Mouse (Mus musculus) hindbrain, embryonic 11.5 days (tissue): ENCODE data around the gene Gm609. TPM values are rescaled to one million over a fixed set of nuclear protein-coding genes. Genes with fewer than 3 reads are reported as not detected.

ENCODE experiments used
- ATAC-seq: fragments of 200-750 bp; cut with Nextera tagmentation; 2 replicates; pipeline ENCODE4 v1.8.0; 2017; ENCODE audit warnings: mild to moderate bottlenecking, moderate TSS enrichment, moderate library complexity; ENCODE audit not compliant: low FRiP score
- DNase-seq: peaks from one replicate; pipeline ENCODE4 v3.0.0-alpha.2; 2015; ENCODE audit warnings: low spot score
- H3K27ac ChIP-seq: fragments of 300-500 bp; sonication (generic); 2 replicates; pipeline ENCODE4 v1.5.1; 2014; ENCODE audit warnings: mild to moderate bottlenecking, low read depth, low read length
- H3K27me3 ChIP-seq: fragments of 300-500 bp; sonication (generic); 2 replicates; pipeline ENCODE4 v1.6.1; 2014; ENCODE audit warnings: mild to moderate bottlenecking, low read length, moderate library complexity, mixed read lengths; ENCODE audit not compliant: control insufficient read depth, insufficient read depth
- H3K36me3 ChIP-seq: fragments of 300-500 bp; sonication (generic); 2 replicates; pipeline ENCODE4 v1.6.1; 2014; ENCODE audit warnings: mild to moderate bottlenecking, low read length, moderate library complexity, mixed read lengths; ENCODE audit not compliant: control insufficient read depth, insufficient read depth
- H3K4me1 ChIP-seq: fragments of 300-500 bp; sonication (generic); replicated peaks from 2 replicates; pipeline ENCODE4 v1.6.1; 2014; ENCODE audit warnings: low read length, mixed read lengths; ENCODE audit not compliant: control insufficient read depth, insufficient read depth
- H3K4me2 ChIP-seq: fragments of 300-500 bp; sonication (generic); replicated peaks from 2 replicates; pipeline ENCODE4 v1.6.1; 2014; ENCODE audit warnings: mild to moderate bottlenecking, low read depth, low read length
- H3K4me3 ChIP-seq: fragments of 300-500 bp; sonication (generic); 2 replicates; pipeline ENCODE4 v1.5.1; 2014; ENCODE audit warnings: low read depth, low read length
- H3K9ac ChIP-seq: fragments of 300-500 bp; sonication (generic); 2 replicates; pipeline ENCODE4 v1.6.1; 2014; ENCODE audit warnings: low read depth, low read length
- H3K9me3 ChIP-seq: fragments of 300-500 bp; sonication (generic); 2 replicates; pipeline ENCODE4 v1.6.1; 2016; ENCODE audit warnings: low read length; ENCODE audit not compliant: control insufficient read depth
- WGBS: fragments of 180-500 bp; shearing (Covaris S2); extraction: QIAGEN DNeasy Blood & Tissue Kit; methylation state at CpG from one replicate; pipeline ENCODE4 v1.1.7; 2014; 5-methylcytosine and 5-hydroxymethylcytosine counted together
- polyA plus RNA-seq: library from polyadenylated mRNA; unstranded; fragments of >200 nt; fragmentation: Nextera tagmentation; extraction: Ambion mirVana; gene quantifications from 2 replicates; pipeline ENCODE4 v1.2.1, GENCODE M21; 2014

Gm609 gene
- polyA plus RNA-seq, 1 experiment from 2014 or later = not detected

DNA sequence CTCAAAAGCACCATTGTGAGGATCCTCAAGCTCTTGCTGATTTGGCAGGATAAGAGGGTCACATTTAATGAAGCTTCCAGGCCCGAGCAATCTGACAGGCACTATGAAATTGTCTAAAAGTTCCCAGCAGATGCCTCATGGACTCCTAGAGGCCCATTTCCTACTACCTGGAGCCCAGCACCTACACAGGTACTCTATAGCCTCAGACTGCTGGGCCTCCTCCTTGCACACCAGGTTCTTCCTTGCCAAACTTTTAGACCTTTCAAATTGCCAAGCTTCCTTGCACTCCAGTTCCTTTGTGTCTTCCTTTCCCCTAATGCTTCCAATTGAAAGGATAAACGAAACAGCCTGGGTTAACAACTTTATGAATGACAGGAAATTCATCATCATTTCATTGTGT, 89.8 kb downstream of the Gm609 start:
- 77% methylated on average over 2 of the region's 2 CpGs for WGBS
- ATAC-seq = no peak
- H3K36me3 ChIP-seq = no peaks in the 10 kb centered on the region

GRCm38 (mm10) chr16:45402036-45402435, 90.7 kb downstream of the Gm609 start:
- Histone ChIP-seq H3K4me1 (no peaks in the 10 kb centered on the region), H3K27me3 (no peaks in the 10 kb centered on the region), H3K4me3 (no peak overlapping the region), H3K27ac (no peak overlapping the region), H3K9ac (no peak overlapping the region), H3K9me3 (no peaks in the 10 kb centered on the region), H3K4me2 (no peak overlapping the region), H3K36me3 (no peaks in the 10 kb centered on the region)
- DNase-seq (no peak), ATAC-seq (no peak)
- WGBS = 95% methylated on average over 1 of the region's 1 CpGs

More for the DNA sequence above, 89.8 kb downstream of the Gm609 start:
- no peaks in the 10 kb centered on the region for H3K4me1 ChIP-seq
- no peak overlapping the region for H3K4me3 ChIP-seq
- H3K27ac ChIP-seq = no peak overlapping the region
- no peak overlapping the region for H3K9ac ChIP-seq
- no peaks in the 10 kb centered on the region for H3K9me3 ChIP-seq
- no peak overlapping the region for H3K4me2 ChIP-seq
- DNase-seq = no peak
- H3K27me3 ChIP-seq = no peaks in the 10 kb centered on the region

GRCm38 (mm10) chr16:45399947-45400555, 92.7 kb downstream of the Gm609 start:
- DNase-seq (no peak), ATAC-seq (no peak)
- no peak overlapping the region for H3K4me3 ChIP-seq
- no peak overlapping the region for H3K27ac ChIP-seq
- WGBS = 58% methylated on average over 9 of the region's 9 CpGs
- H3K9ac ChIP-seq = no peak overlapping the region
- no peak overlapping the region for H3K4me2 ChIP-seq
- no peaks in the 10 kb centered on the region for H3K9me3 ChIP-seq
- H3K27me3 ChIP-seq = no peaks in the 10 kb centered on the region
- H3K36me3 ChIP-seq = no peaks in the 10 kb centered on the region
- H3K4me1 ChIP-seq = no peaks in the 10 kb centered on the region

- ATAC-seq = no peak
- WGBS = 89% methylated on average over 3 of the region's 3 CpGs
Measured at GRCm38 (mm10) chr16:45399411-45399810, 93.4 kb downstream of the Gm609 start.

GRCm38 (mm10) chr16:45397440-45397839, 95.3 kb downstream of the Gm609 start:
- ATAC-seq (no peak), DNase-seq (no peak)
- Histone ChIP-seq H3K4me1 (no peaks in the 10 kb centered on the region), H3K4me2 (no peak overlapping the region), H3K27ac (no peak overlapping the region), H3K36me3 (no peaks in the 10 kb centered on the region), H3K9ac (no peak overlapping the region), H3K4me3 (no peak overlapping the region), H3K27me3 (no peaks in the 10 kb centered on the region), H3K9me3 (no peaks in the 10 kb centered on the region)
- 88% methylated on average over 2 of the region's 2 CpGs for WGBS

More at GRCm38 (mm10) chr16:45399411-45399810, 93.4 kb downstream of the Gm609 start:
- H3K27me3 ChIP-seq = no peaks in the 10 kb centered on the region
- DNase-seq = no peak
- H3K4me2 ChIP-seq = no peak overlapping the region
- no peaks in the 10 kb centered on the region for H3K9me3 ChIP-seq
- no peaks in the 10 kb centered on the region for H3K4me1 ChIP-seq
- H3K27ac ChIP-seq = no peak overlapping the region
- H3K36me3 ChIP-seq = no peaks in the 10 kb centered on the region
- H3K4me3 ChIP-seq = no peak overlapping the region
- H3K9ac ChIP-seq = no peak overlapping the region

- Histone ChIP-seq H3K36me3 (no peaks in the 10 kb centered on the region), H3K4me3 (no peak overlapping the region), H3K4me1 (no peaks in the 10 kb centered on the region), H3K4me2 (no peak overlapping the region), H3K27me3 (no peaks in the 10 kb centered on the region), H3K9me3 (no peaks in the 10 kb centered on the region), H3K27ac (no peak overlapping the region), H3K9ac (no peak overlapping the region)
- WGBS = 92% methylated on average over 6 of the region's 6 CpGs
- ATAC-seq (no peak), DNase-seq (no peak)
Measured at GRCm38 (mm10) chr16:45392246-45392645, 100.5 kb downstream of the Gm609 start.

DNA sequence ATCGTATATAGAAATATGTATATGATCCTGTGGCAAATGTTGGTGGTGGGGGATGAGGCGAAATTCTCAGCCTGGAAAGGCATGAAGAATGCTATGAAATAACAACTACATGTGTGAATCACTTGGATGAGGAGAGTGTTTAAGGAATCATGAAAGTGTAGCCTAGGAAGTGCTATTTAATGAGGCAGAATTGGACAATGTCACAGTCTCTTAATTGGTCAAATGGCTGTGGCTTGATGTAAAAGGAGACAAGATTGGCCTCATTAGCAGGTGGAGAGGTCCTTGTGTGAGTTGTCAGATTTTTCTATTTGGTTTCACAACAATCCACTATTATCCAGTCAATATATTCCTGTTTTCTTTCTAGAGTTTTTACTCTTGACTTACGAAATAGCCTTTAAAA, 101.1 kb downstream of the Gm609 start:
- Histone ChIP-seq H3K9ac (no peak overlapping the region), H3K27me3 (no peaks in the 10 kb centered on the region), H3K27ac (no peak overlapping the region), H3K4me1 (no peaks in the 10 kb centered on the region), H3K36me3 (no peaks in the 10 kb centered on the region), H3K4me3 (no peak overlapping the region), H3K9me3 (no peaks in the 10 kb centered on the region), H3K4me2 (no peak overlapping the region)
- ATAC-seq (no peak), DNase-seq (no peak)
- 94% methylated on average over 3 of the region's 3 CpGs for WGBS

GRCm38 (mm10) chr16:45390286-45390956, 102.3 kb downstream of the Gm609 start:
- no peaks in the 10 kb centered on the region for H3K36me3 ChIP-seq
- H3K27ac ChIP-seq = no peak overlapping the region
- ATAC-seq (no peak), DNase-seq (no peak)
- H3K27me3 ChIP-seq = no peaks in the 10 kb centered on the region
- no peak overlapping the region for H3K9ac ChIP-seq
- H3K4me3 ChIP-seq = no peak overlapping the region
- no peak overlapping the region for H3K4me2 ChIP-seq
- no peaks in the 10 kb centered on the region for H3K9me3 ChIP-seq
- H3K4me1 ChIP-seq = no peaks in the 10 kb centered on the region
- 85% methylated on average over 5 of the region's 5 CpGs for WGBS

DNA sequence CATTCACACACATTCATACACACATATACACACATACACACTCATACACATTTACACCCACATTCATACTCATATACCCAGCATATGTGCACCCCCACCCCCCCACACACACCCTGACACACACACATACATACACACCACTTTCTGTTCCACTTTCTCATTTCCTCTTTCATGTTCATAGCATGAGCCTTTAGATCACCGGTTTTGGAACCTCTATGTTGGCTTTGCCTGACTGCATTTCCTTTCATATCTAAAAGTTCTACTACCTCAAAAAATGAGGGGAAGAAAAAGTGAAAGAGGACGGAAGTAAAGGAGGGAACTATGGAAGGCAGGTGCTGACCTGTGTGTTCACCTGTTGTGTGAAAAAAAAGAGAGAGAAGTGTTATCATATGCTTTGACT, 102.9 kb downstream of the Gm609 start:
- 83% methylated on average over 2 of the region's 2 CpGs for WGBS
- H3K9me3 ChIP-seq = no peaks in the 10 kb centered on the region
- DNase-seq (no peak), ATAC-seq (no peak)
- no peak overlapping the region for H3K4me2 ChIP-seq
- H3K4me1 ChIP-seq = no peaks in the 10 kb centered on the region
- H3K4me3 ChIP-seq = no peak overlapping the region
- no peaks in the 10 kb centered on the region for H3K27me3 ChIP-seq
- H3K9ac ChIP-seq = no peak overlapping the region
- H3K27ac ChIP-seq = no peak overlapping the region
- H3K36me3 ChIP-seq = no peaks in the 10 kb centered on the region
